Mouse (Mus musculus): ENCODE results near the gene Rassf1. TPM values are rescaled to one million over a fixed set of nuclear protein-coding genes. Genes with fewer than 3 reads are reported as not detected.

Rassf1 gene
- polyA plus RNA-seq, 1 experiment = 24.4 TPM

- H3K4me1 ChIP-seq (ENCODE audit: control insufficient read depth, insufficient read depth, low read length) = no peaks in the 10 kb centered on the region
- TF ChIP-seq POLR2A (IDR thresholded peaks at IDR 0.05; ENCODE audit: extremely low read depth, insufficient read depth, low read length) (no peak), CTCF (IDR thresholded peaks at IDR 0.05; ENCODE audit: extremely low read depth, insufficient read depth, low read length) (no peak)
- no peak overlapping the region for H3K27ac ChIP-seq (ENCODE audit: insufficient read depth, low read length)
- H3K4me3 ChIP-seq (ENCODE audit: insufficient read depth, low read length) = no peak overlapping the region
Observed at GRCm38 (mm10) chr9:107596619-107597569, 45.5 kb downstream of the Rassf1 start.

DNA sequence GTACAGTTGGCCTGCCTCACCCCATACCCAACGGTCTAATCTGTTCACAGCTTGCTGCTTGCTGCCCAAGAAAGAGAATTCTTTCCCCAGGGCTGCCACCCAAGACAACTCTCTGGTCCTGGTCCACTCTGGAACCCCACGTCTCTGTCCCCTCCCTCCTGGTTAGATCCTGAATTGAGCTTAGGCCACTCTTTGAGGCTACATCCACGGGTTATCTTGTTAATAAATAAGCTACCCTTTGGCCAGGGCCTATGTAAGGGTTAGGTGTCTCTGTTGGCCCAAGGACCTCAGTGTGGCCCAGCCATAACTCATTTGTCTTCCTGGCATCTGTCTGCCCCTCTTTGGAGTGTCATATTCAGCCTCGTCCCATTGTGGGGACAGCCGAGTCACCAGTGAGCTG, 47.0 kb downstream of the Rassf1 start:
- no peak overlapping the region for H3K27ac ChIP-seq (ENCODE audit: insufficient read depth, low read length)
- no peak overlapping the region for H3K4me3 ChIP-seq (ENCODE audit: insufficient read depth, low read length)
- no peaks in the 10 kb centered on the region; the same call in 1 of the 2 replicates for H3K4me1 ChIP-seq (ENCODE audit: control insufficient read depth, insufficient read depth, low read length)
- no peak for TF ChIP-seq POLR2A (IDR thresholded peaks at IDR 0.05; ENCODE audit: extremely low read depth, insufficient read depth, low read length)
- no peak for TF ChIP-seq CTCF (IDR thresholded peaks at IDR 0.05; ENCODE audit: extremely low read depth, insufficient read depth, low read length)

DNA sequence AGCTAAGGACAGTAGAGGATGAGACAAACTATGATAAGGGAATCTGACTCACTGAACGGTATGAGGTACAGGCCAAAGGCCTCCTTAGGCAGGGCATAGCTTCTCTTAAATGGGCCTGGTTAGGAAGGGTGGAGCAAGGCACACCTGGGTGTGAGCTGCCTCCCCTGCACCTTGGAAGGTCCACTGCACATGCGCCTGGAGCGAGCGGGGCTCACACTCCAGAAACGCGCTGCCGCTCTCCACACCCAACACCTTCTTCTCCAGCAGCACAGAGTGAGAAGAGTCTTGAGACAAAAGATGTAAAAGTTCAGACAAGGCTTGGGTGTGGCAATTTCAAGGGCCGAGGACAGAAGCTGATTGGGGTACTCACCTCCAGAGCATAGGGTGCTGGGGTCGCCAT, 48.1 kb downstream of the Rassf1 start:
- Histone ChIP-seq H3K4me1 (ENCODE audit: control insufficient read depth, insufficient read depth, low read length) (no peaks in the 10 kb centered on the region; the same call in 1 of the 2 replicates), H3K27ac (ENCODE audit: insufficient read depth, low read length) (no peak overlapping the region), H3K4me3 (ENCODE audit: insufficient read depth, low read length) (no peak overlapping the region)
- TF ChIP-seq POLR2A (IDR thresholded peaks at IDR 0.05; ENCODE audit: extremely low read depth, insufficient read depth, low read length) (no peak), CTCF (IDR thresholded peaks at IDR 0.05; ENCODE audit: extremely low read depth, insufficient read depth, low read length) (no peak)

DNA sequence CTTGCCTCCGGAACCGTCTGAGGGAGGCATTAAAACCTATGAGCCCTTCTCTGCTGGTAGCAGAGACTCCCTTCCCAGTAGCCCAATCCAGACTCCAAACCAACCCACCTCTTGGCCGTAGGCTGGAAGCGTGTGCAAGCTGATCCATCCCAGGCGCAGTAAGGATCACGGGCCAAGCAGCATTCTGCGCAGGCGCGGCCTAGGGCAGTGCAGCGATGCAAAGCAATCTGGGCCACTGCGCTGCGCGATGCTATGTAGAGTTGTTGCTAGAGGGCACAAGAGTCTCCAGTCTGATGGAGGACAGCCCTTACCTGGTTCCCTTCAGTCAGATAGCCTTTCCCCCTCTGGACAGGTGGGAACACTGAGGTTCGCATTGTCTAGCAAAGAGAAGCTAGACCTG, 48.5 kb downstream of the Rassf1 start:
- Histone ChIP-seq H3K4me3 (ENCODE audit: insufficient read depth, low read length) (no peak overlapping the region), H3K4me1 (ENCODE audit: control insufficient read depth, insufficient read depth, low read length) (no peaks in the 10 kb centered on the region; the same call in 1 of the 2 replicates), H3K27ac (ENCODE audit: insufficient read depth, low read length) (no peak overlapping the region)
- no peak for TF ChIP-seq POLR2A (IDR thresholded peaks at IDR 0.05; ENCODE audit: extremely low read depth, insufficient read depth, low read length)
- TF ChIP-seq CTCF (IDR thresholded peaks at IDR 0.05; ENCODE audit: extremely low read depth, insufficient read depth, low read length) = no peak

DNA sequence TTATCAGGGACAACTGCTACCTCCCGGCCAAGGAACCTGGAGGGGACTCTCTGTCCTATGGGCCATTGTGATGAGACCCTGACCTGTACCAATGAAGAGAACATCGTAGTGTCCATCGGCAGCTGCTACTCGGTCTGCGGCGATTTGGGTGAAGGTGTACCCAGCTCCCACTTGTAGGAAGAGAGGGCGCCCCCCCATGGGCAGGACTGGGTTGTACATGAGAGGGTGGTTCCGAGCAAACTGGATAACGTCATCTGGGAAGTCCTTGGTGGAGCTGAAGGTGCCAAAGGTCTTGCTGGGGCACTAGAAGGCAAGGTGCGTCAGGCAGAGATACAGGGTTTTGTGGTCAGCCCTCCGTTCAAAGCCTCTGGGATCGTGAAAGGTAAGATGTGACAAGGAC, 49.4 kb downstream of the Rassf1 start:
- TF ChIP-seq CTCF (IDR thresholded peaks at IDR 0.05; ENCODE audit: extremely low read depth, insufficient read depth, low read length) (0 out of 2 replicates have a peak, but pooled peaks have one; percentile 14), POLR2A (IDR thresholded peaks at IDR 0.05; ENCODE audit: extremely low read depth, insufficient read depth, low read length) (no peak)
- no peak overlapping the region for H3K4me3 ChIP-seq (ENCODE audit: insufficient read depth, low read length)
- no peak overlapping the region for H3K27ac ChIP-seq (ENCODE audit: insufficient read depth, low read length)
- H3K4me1 ChIP-seq (ENCODE audit: control insufficient read depth, insufficient read depth, low read length) = no peaks in the 10 kb centered on the region; the same call in 1 of the 2 replicates

- Histone ChIP-seq H3K4me3 (ENCODE audit: insufficient read depth, low read length) (no peak overlapping the region), H3K27ac (ENCODE audit: insufficient read depth, low read length) (no peak overlapping the region), H3K4me1 (ENCODE audit: control insufficient read depth, insufficient read depth, low read length) (no peaks in the 10 kb centered on the region; the same call in 1 of the 2 replicates)
- TF ChIP-seq CTCF (IDR thresholded peaks at IDR 0.05; ENCODE audit: extremely low read depth, insufficient read depth, low read length) = no peak
- TF ChIP-seq POLR2A (IDR thresholded peaks at IDR 0.05; ENCODE audit: extremely low read depth, insufficient read depth, low read length) = no peak
Observed at GRCm38 (mm10) chr9:107601275-107601674, 49.9 kb downstream of the Rassf1 start.

- Histone ChIP-seq H3K4me3 (ENCODE audit: insufficient read depth, low read length) (no peak overlapping the region), H3K4me1 (ENCODE audit: control insufficient read depth, insufficient read depth, low read length) (no peaks in the 10 kb centered on the region; the same call in 1 of the 2 replicates), H3K27ac (ENCODE audit: insufficient read depth, low read length) (no peak overlapping the region)
- TF ChIP-seq POLR2A (IDR thresholded peaks at IDR 0.05; ENCODE audit: extremely low read depth, insufficient read depth, low read length) (no peak), CTCF (IDR thresholded peaks at IDR 0.05; ENCODE audit: extremely low read depth, insufficient read depth, low read length) (peak; percentile 96)
Observed at GRCm38 (mm10) chr9:107602068-107602648, 50.8 kb downstream of the Rassf1 start.

GRCm38 (mm10) chr9:107603251-107603650, 51.9 kb downstream of the Rassf1 start:
- Histone ChIP-seq H3K4me3 (ENCODE audit: insufficient read depth, low read length) (no peak overlapping the region), H3K27ac (ENCODE audit: insufficient read depth, low read length) (no peak overlapping the region), H3K4me1 (ENCODE audit: control insufficient read depth, insufficient read depth, low read length) (no peaks in the 10 kb centered on the region; the same call in 1 of the 2 replicates)
- no peak for TF ChIP-seq CTCF (IDR thresholded peaks at IDR 0.05; ENCODE audit: extremely low read depth, insufficient read depth, low read length)
- no peak for TF ChIP-seq POLR2A (IDR thresholded peaks at IDR 0.05; ENCODE audit: extremely low read depth, insufficient read depth, low read length)

- TF ChIP-seq CTCF (IDR thresholded peaks at IDR 0.05; ENCODE audit: extremely low read depth, insufficient read depth, low read length) (no peak), POLR2A (IDR thresholded peaks at IDR 0.05; ENCODE audit: extremely low read depth, insufficient read depth, low read length) (no peak)
- H3K4me3 ChIP-seq (ENCODE audit: insufficient read depth, low read length) = no peak overlapping the region
- H3K4me1 ChIP-seq (ENCODE audit: control insufficient read depth, insufficient read depth, low read length) = no peaks in the 10 kb centered on the region; the same call in 1 of the 2 replicates
- no peak overlapping the region for H3K27ac ChIP-seq (ENCODE audit: insufficient read depth, low read length)
Observed at GRCm38 (mm10) chr9:107605041-107605661, 53.8 kb downstream of the Rassf1 start.

Measured in cortical plate, adult 2 months (tissue).